Mouse (Mus musculus): Measurements from ENCODE around the gene Tedc2.

Gene Tedc2

GRCm38 (mm10) chr17:24220435-24221411, at the start of gene Tedc2:
TSS of gene Tedc2 (minus strand) at chr17:24220851.
- DNase-seq (ENCODE audit: low spot score in 2 of 2) = peak; percentile 92 to 96

GRCm38 (mm10) chr17:24267133-24267532, 46.5 kb upstream of the Tedc2 start:
- no peak for DNase-seq (ENCODE audit: low spot score in 2 of 2)

- DNase-seq (ENCODE audit: low spot score in 2 of 2) = no peak
Observed at GRCm38 (mm10) chr17:24264766-24265165, 44.1 kb upstream of the Tedc2 start.

- no peak for DNase-seq (ENCODE audit: low spot score in 2 of 2)
Observed at GRCm38 (mm10) chr17:24260516-24260915, 39.9 kb upstream of the Tedc2 start.

GRCm38 (mm10) chr17:24259702-24260101, 39.1 kb upstream of the Tedc2 start:
- DNase-seq (ENCODE audit: low spot score in 2 of 2) = no peak

- DNase-seq (ENCODE audit: low spot score in 2 of 2) = no peak
Observed at GRCm38 (mm10) chr17:24258981-24259380, 38.3 kb upstream of the Tedc2 start.

- no peak for DNase-seq (ENCODE audit: low spot score in 2 of 2)
Observed at GRCm38 (mm10) chr17:24252329-24252728, 31.7 kb upstream of the Tedc2 start.

GRCm38 (mm10) chr17:24251320-24252069, 30.8 kb upstream of the Tedc2 start, which contains the start of gene Ccnf:
TSS of gene Ccnf (minus strand) at chr17:24251484.
- peak; percentile 96 to 97 for DNase-seq (ENCODE audit: low spot score in 2 of 2)

GRCm38 (mm10) chr17:24250988-24251319, 30.3 kb upstream of the Tedc2 start:
- DNase-seq (ENCODE audit: low spot score in 2 of 2) = no peak

GRCm38 (mm10) chr17:24248641-24249040, 28.0 kb upstream of the Tedc2 start:
- DNase-seq (ENCODE audit: low spot score in 2 of 2) = no peak

- no peak for DNase-seq (ENCODE audit: low spot score in 2 of 2)
Observed at GRCm38 (mm10) chr17:24244061-24244460, 23.4 kb upstream of the Tedc2 start.

- no peak for DNase-seq (ENCODE audit: low spot score in 2 of 2)
Observed at GRCm38 (mm10) chr17:24243311-24243969, 22.8 kb upstream of the Tedc2 start.

GRCm38 (mm10) chr17:24236921-24237320, 16.3 kb upstream of the Tedc2 start:
- DNase-seq (ENCODE audit: low spot score in 2 of 2) = peak; percentile 40 to 43

GRCm38 (mm10) chr17:24236479-24236878, 15.8 kb upstream of the Tedc2 start:
- DNase-seq (ENCODE audit: low spot score in 2 of 2) = no peak

GRCm38 (mm10) chr17:24227941-24228340, 7.3 kb upstream of the Tedc2 start:
- no peak for DNase-seq (ENCODE audit: low spot score in 2 of 2)

GRCm38 (mm10) chr17:24226721-24227120, 6.1 kb upstream of the Tedc2 start:
- no peak for DNase-seq (ENCODE audit: low spot score in 2 of 2)

- no peak for DNase-seq (ENCODE audit: low spot score in 2 of 2)
Observed at GRCm38 (mm10) chr17:24225851-24226250, 5.2 kb upstream of the Tedc2 start.

- no peak for DNase-seq (ENCODE audit: low spot score in 2 of 2)
Observed at GRCm38 (mm10) chr17:24224741-24225140, 4.1 kb upstream of the Tedc2 start.

GRCm38 (mm10) chr17:24223513-24223912, 2.9 kb upstream of the Tedc2 start:
- no peak for DNase-seq (ENCODE audit: low spot score in 2 of 2)

GRCm38 (mm10) chr17:24222653-24223052, 2.0 kb upstream of the Tedc2 start:
- DNase-seq (ENCODE audit: low spot score in 2 of 2) = no peak

GRCm38 (mm10) chr17:24216836-24217235, 3.8 kb downstream of the Tedc2 start:
- no peak for DNase-seq (ENCODE audit: low spot score in 2 of 2)

GRCm38 (mm10) chr17:24213186-24213585, 7.5 kb downstream of the Tedc2 start:
- no peak for DNase-seq (ENCODE audit: low spot score in 2 of 2)
